Mouse (Mus musculus) heart, embryonic 14.5 days (tissue): ENCODE data around the gene Il17a. TPM values are rescaled to one million over a fixed set of nuclear protein-coding genes. Genes with fewer than 3 reads are reported as not detected.

ENCODE experiments used
- ATAC-seq: fragments of 200-750 bp; cut with Nextera tagmentation; 2 replicates; pipeline ENCODE4 v1.8.0; 2017; ENCODE audit warnings: low read depth, moderate TSS enrichment; ENCODE audit not compliant: insufficient number of reproducible peaks, insufficient read depth, low FRiP score
- H3K27ac ChIP-seq, 2 experiments: fragments of 200-500 bp in 1 of 2; fragments of 300-500 bp in 1 of 2; sonication (generic) in 1 of 2; replicated peaks in 1 of 2; 2 replicates each; pipeline ENCODE4 v1.5.1; 2012 to 2014; ENCODE audit warnings: low read depth in 2 of 2, low read length in 2 of 2, control low read depth in 1 of 2, mild to moderate bottlenecking in 1 of 2, mixed read lengths in 1 of 2; ENCODE audit not compliant: control insufficient read depth in 1 of 2, insufficient read depth in 1 of 2
- H3K27me3 ChIP-seq: fragments of 300-500 bp; sonication (generic); 2 replicates; pipeline ENCODE4 v1.6.1; 2014; ENCODE audit warnings: mild to moderate bottlenecking, low read length, control low read depth; ENCODE audit not compliant: control insufficient read depth, insufficient read depth
- H3K36me3 ChIP-seq: fragments of 300-500 bp; sonication (generic); 2 replicates; pipeline ENCODE4 v1.6.1; 2014; ENCODE audit warnings: mild to moderate bottlenecking, control low read depth, low read length, mixed read lengths; ENCODE audit not compliant: control insufficient read depth, insufficient read depth
- H3K4me1 ChIP-seq, 2 experiments: fragments of 200-500 bp in 1 of 2; fragments of 300-500 bp in 1 of 2; sonication (generic) in 1 of 2; 2 replicates each; pipeline ENCODE4 v1.6.1; 2012 to 2014; ENCODE audit warnings: low read length in 2 of 2, control low read depth in 1 of 2, mixed read lengths in 1 of 2; ENCODE audit not compliant: control insufficient read depth in 2 of 2, insufficient read depth in 2 of 2
- H3K4me2 ChIP-seq: fragments of 300-500 bp; sonication (generic); 2 replicates; pipeline ENCODE4 v1.6.1; 2014; ENCODE audit warnings: mild to moderate bottlenecking, low read length
- H3K4me3 ChIP-seq, 2 experiments: fragments of 200-500 bp in 1 of 2; fragments of 300-500 bp in 1 of 2; sonication (generic) in 1 of 2; 2 replicates each; pipeline ENCODE4 v1.5.1; 2012 to 2014; ENCODE audit warnings: low read length in 2 of 2, mild to moderate bottlenecking in 2 of 2, control low read depth in 1 of 2, low read depth in 1 of 2, moderate library complexity in 1 of 2; ENCODE audit not compliant: control insufficient read depth in 1 of 2, insufficient read depth in 1 of 2
- H3K9ac ChIP-seq: fragments of 300-500 bp; sonication (generic); 2 replicates; pipeline ENCODE4 v1.6.1; 2014; ENCODE audit warnings: mild to moderate bottlenecking, low read length
- H3K9me3 ChIP-seq: fragments of 300-500 bp; sonication (generic); 2 replicates; pipeline ENCODE4 v1.6.1; 2016; ENCODE audit warnings: low read length, control low read depth; ENCODE audit not compliant: control insufficient read depth
- WGBS: fragments of 180-500 bp; shearing (Covaris S2); extraction: QIAGEN DNeasy Blood & Tissue Kit; methylation state at CpG from one replicate; pipeline ENCODE4 v1.1.7; 2014; 5-methylcytosine and 5-hydroxymethylcytosine counted together
- polyA plus RNA-seq: library from polyadenylated mRNA; unstranded; fragments of >200 nt; fragmentation: Nextera tagmentation; extraction: Ambion mirVana; gene quantifications from 2 replicates; pipeline ENCODE4 v1.2.1, GENCODE M21; 2014

Gene Il17a
- polyA plus RNA-seq = not detected in 2 replicates

GRCm38 (mm10) chr1:20730903-20731302, at the start of gene Il17a:
TSS of gene Il17a (plus strand) at chr1:20730905.
- Histone ChIP-seq H3K36me3 (no peaks in the 10 kb centered on the region), H3K9ac (no peak within 1 kb of the TSS), H3K9me3 (peaks cover 3% of the 10 kb centered on the region; the same call in 1 of the 2 replicates), H3K4me3 (no peak within 1 kb of the TSS), H3K4me2 (no peak within 1 kb of the TSS), H3K4me1 (no peaks in the 10 kb centered on the region), H3K27me3 (no peaks in the 10 kb centered on the region), H3K27ac (no peak within 1 kb of the TSS)
- 82% methylated on average over 10 of the region's 10 CpGs for WGBS
- no peak for ATAC-seq

DNA sequence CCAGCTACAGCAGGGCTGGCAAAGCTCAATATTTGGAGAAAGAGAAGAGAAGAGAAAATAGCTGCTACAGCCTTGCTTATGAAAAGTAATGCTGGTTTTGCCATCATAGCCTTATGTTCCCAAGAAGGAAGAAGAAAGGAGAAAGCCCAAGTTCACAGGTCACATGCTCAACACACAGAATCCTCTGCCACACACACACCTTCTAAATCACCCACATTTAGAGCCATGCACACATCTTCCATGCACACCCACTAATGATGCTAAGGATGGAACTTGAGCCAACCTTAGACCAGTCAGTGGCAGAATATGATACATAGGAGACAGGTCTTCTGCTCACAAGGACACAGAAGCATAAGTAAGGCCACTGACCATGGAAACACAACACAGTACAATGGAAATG, 47.9 kb upstream of the Il17a start:
- H3K27me3 ChIP-seq = no peaks in the 10 kb centered on the region
- H3K9ac ChIP-seq = no peak overlapping the region
- no peaks in the 10 kb centered on the region for H3K4me1 ChIP-seq
- H3K36me3 ChIP-seq = no peaks in the 10 kb centered on the region
- H3K9me3 ChIP-seq = no peaks in the 10 kb centered on the region
- no peak overlapping the region for H3K4me3 ChIP-seq
- no peak overlapping the region for H3K4me2 ChIP-seq
- ATAC-seq = no peak
- H3K27ac ChIP-seq = no peak overlapping the region

DNA sequence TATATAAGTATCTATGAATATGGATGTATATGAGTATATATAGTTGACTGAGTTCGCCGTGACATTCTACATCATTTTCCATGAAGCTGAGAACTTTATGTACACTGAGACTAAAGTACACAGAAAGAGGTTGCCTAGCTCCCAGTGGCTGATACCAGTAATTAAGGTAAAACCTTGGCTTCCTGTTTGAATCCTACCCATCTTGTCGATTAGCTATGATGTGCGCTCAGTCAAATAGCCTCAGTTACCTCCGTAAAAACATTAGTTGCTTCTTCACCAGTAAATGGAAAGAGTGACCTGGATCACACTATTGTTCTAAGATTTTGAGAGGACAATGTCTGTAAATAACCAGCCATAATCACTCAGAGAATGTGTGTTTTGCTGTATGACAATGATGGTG, 47.3 kb upstream of the Il17a start:
- Histone ChIP-seq H3K4me1 (no peaks in the 10 kb centered on the region), H3K9me3 (no peaks in the 10 kb centered on the region), H3K36me3 (no peaks in the 10 kb centered on the region), H3K9ac (no peak overlapping the region), H3K4me3 (no peak overlapping the region), H3K27me3 (no peaks in the 10 kb centered on the region), H3K4me2 (no peak overlapping the region), H3K27ac (no peak overlapping the region)
- 89% methylated on average over 5 of the region's 5 CpGs for WGBS
- no peak for ATAC-seq

DNA sequence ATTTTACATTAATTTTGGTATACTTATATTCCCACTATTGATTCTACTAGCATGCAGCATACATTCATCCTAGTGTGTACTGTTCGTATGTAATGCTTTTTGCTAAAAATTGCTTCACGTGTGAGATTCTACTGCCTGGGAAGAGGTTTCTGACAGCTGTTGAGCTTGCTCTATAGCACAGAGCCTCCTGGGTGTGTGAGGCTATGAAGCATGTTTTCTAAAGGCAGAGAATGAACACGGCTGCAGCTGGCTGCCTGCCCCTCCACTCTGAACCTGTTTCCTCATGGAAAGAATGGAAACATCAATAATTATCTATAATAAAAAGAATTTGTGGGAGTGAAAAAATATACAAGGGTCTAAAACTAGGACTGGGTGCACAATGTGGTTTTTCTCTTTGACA, 46.9 kb upstream of the Il17a start:
- ATAC-seq = no peak
- WGBS = 73% methylated on average over 3 of the region's 3 CpGs
- H3K4me1 ChIP-seq = no peaks in the 10 kb centered on the region

GRCm38 (mm10) chr1:20684403-20684802, 46.3 kb upstream of the Il17a start:
- Histone ChIP-seq H3K27ac (no peak overlapping the region), H3K36me3 (no peaks in the 10 kb centered on the region), H3K4me3 (no peak overlapping the region), H3K4me1 (no peaks in the 10 kb centered on the region), H3K9ac (no peak overlapping the region), H3K9me3 (no peaks in the 10 kb centered on the region), H3K27me3 (no peaks in the 10 kb centered on the region), H3K4me2 (no peak overlapping the region)
- WGBS = 85% methylated on average over 3 of the region's 3 CpGs
- no peak for ATAC-seq

More for the DNA sequence above, 46.9 kb upstream of the Il17a start:
- Histone ChIP-seq H3K4me3 (no peak overlapping the region), H3K27ac (no peak overlapping the region), H3K36me3 (no peaks in the 10 kb centered on the region), H3K27me3 (no peaks in the 10 kb centered on the region), H3K9ac (no peak overlapping the region), H3K4me2 (no peak overlapping the region), H3K9me3 (no peaks in the 10 kb centered on the region)

- no peaks in the 10 kb centered on the region for H3K9me3 ChIP-seq
- H3K27me3 ChIP-seq = no peaks in the 10 kb centered on the region
- no peak overlapping the region for H3K9ac ChIP-seq
- no peak overlapping the region for H3K27ac ChIP-seq
- H3K4me1 ChIP-seq = no peaks in the 10 kb centered on the region
- no peak for ATAC-seq
- H3K36me3 ChIP-seq = no peaks in the 10 kb centered on the region
- H3K4me3 ChIP-seq = no peak overlapping the region
- WGBS = 81% methylated on average over 2 of the region's 2 CpGs
- H3K4me2 ChIP-seq = no peak overlapping the region
Measured at GRCm38 (mm10) chr1:20685393-20685792, 45.3 kb upstream of the Il17a start.

GRCm38 (mm10) chr1:20685907-20686306, 44.8 kb upstream of the Il17a start:
- H3K27me3 ChIP-seq = no peaks in the 10 kb centered on the region
- 86% methylated on average over 4 of the region's 4 CpGs for WGBS
- no peaks in the 10 kb centered on the region for H3K4me1 ChIP-seq
- no peak overlapping the region for H3K9ac ChIP-seq
- H3K9me3 ChIP-seq = no peaks in the 10 kb centered on the region
- no peak overlapping the region for H3K4me3 ChIP-seq
- H3K4me2 ChIP-seq = no peak overlapping the region
- H3K27ac ChIP-seq = no peak overlapping the region
- no peaks in the 10 kb centered on the region for H3K36me3 ChIP-seq
- ATAC-seq = no peak

DNA sequence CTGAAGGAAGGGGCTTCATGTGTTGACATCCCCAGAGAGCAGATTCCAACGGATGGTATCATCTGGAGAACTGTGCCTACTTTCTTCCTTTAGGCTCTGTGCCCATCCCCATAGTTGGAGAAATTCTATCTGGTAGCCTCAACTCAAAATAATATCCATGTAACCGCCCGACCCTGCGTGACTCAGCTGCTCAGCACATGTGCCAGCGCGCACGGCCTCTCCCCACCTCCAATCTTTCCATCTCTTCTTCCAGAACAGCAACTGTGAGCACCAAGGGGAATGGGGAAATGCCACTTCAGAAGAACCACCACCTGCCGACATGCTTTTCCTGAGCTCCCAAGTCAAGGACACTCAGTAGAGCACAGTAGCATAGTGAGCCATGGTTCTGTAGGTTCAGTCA, 39.4 kb upstream of the Il17a start:
- no peaks in the 10 kb centered on the region for H3K36me3 ChIP-seq
- H3K9me3 ChIP-seq = no peaks in the 10 kb centered on the region
- H3K4me3 ChIP-seq = no peak overlapping the region
- H3K9ac ChIP-seq = no peak overlapping the region
- no peak for ATAC-seq
- no peaks in the 10 kb centered on the region for H3K4me1 ChIP-seq
- no peaks in the 10 kb centered on the region for H3K27me3 ChIP-seq
- H3K4me2 ChIP-seq = no peak overlapping the region
- no peak overlapping the region for H3K27ac ChIP-seq
- 86% methylated on average over 8 of the region's 8 CpGs for WGBS
